Mouse (Mus musculus) liver, postnatal 0 days (tissue): ENCODE measurements around the gene Ypel3. TPM values are rescaled to one million over a fixed set of nuclear protein-coding genes. Genes with fewer than 3 reads are reported as not detected.
A peak's percentile ranks its signal among the peaks of the same experiment; 100 is the strongest.

Source experiments
- ATAC-seq: fragments of 200-750 bp; cut with Nextera tagmentation; 2 replicates; pipeline ENCODE4 v1.8.0; 2017; ENCODE audit warnings: mild to moderate bottlenecking, moderate library complexity
- DNase-seq: peaks from one replicate; pipeline ENCODE4 v3.0.0-alpha.2; 2016
- H3K27ac ChIP-seq: fragments of 300-500 bp; sonication (generic); 2 replicates; pipeline ENCODE4 v1.5.1; 2014; ENCODE audit warnings: antibody characterized with exemption, moderate library complexity, mild to moderate bottlenecking, low read depth
- H3K27me3 ChIP-seq: fragments of 300-500 bp; sonication (generic); 2 replicates; pipeline ENCODE4 v1.6.1; 2014; ENCODE audit warnings: low read length, control low read depth, mixed read lengths; ENCODE audit not compliant: insufficient read depth
- H3K36me3 ChIP-seq: fragments of 300-500 bp; sonication (generic); replicated peaks from 2 replicates; pipeline ENCODE4 v1.6.1; 2014; ENCODE audit warnings: mild to moderate bottlenecking, control low read depth, low read length, moderate library complexity, mixed read lengths; ENCODE audit not compliant: insufficient read depth
- H3K4me1 ChIP-seq: fragments of 300-500 bp; sonication (generic); 2 replicates; pipeline ENCODE4 v1.6.1; 2014; ENCODE audit warnings: antibody characterized with exemption, mild to moderate bottlenecking, control low read depth; ENCODE audit not compliant: insufficient read depth
- H3K4me2 ChIP-seq: fragments of 300-500 bp; sonication (generic); 2 replicates; pipeline ENCODE4 v1.6.1; 2014; ENCODE audit warnings: low read depth, mild to moderate bottlenecking, low read length, moderate library complexity, mixed read lengths
- H3K4me3 ChIP-seq: fragments of 300-500 bp; sonication (generic); 2 replicates; pipeline ENCODE4 v1.5.1; 2014; ENCODE audit warnings: low read depth, low read length
- H3K9ac ChIP-seq: fragments of 300-500 bp; sonication (generic); replicated peaks from 2 replicates; pipeline ENCODE4 v1.6.1; 2014; ENCODE audit warnings: mild to moderate bottlenecking, moderate library complexity
- H3K9me3 ChIP-seq: fragments of 300-500 bp; sonication (generic); 2 replicates; pipeline ENCODE4 v1.6.1; 2016; ENCODE audit warnings: mild to moderate bottlenecking, control low read depth, low read length, mixed read lengths
- CTCF ChIP-seq: sonication (generic); IDR thresholded peaks from 2 replicates; pipeline ENCODE4 v1.5.1; 2016; ENCODE audit warnings: antibody characterized with exemption, low read depth
- EP300 ChIP-seq: IDR thresholded peaks from 2 replicates; pipeline ENCODE4 v1.6.1; 2016; ENCODE audit warnings: antibody characterized with exemption, low read depth, mild to moderate bottlenecking
- WGBS: fragments of 180-500 bp; shearing (Covaris S2); extraction: QIAGEN DNeasy Blood & Tissue Kit; methylation state at CpG from one replicate; pipeline ENCODE4 v1.1.7; 2014; ENCODE audit not compliant: insufficient replicate concordance; 5-methylcytosine and 5-hydroxymethylcytosine counted together
- polyA plus RNA-seq: library from polyadenylated mRNA; unstranded; fragments of >200 nt; fragmentation: Nextera tagmentation; extraction: Ambion mirVana; gene quantifications from 2 replicates; pipeline ENCODE4 v1.2.1, GENCODE M21; 2015

The Ypel3 gene
- polyA plus RNA-seq, 1 experiment from 2014 or later, result 65.0 TPM

DNA sequence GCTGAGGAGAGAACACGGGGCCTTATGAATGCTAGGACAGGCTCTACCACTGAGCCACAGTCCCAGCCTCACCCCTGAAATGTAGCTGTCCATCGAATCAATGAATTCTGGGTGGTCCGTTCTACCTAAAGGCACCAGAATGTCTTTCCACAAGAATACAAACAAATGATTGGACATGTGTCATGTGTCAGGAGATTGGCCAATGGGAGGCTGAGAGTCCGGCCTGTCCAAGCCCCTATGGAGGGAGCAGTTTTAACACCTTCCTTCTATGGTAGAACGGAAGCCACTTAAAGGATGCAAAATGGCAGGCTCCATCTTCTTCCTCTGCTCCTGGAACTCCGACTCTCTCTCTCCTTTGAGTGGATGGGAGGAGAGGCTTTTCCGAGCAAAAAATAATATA lies 40.8 kb downstream of the Ypel3 start:
- no peak for DNase-seq
- TF ChIP-seq CTCF (no peak), EP300 (no peak)
- Histone ChIP-seq H3K4me2 (no peak overlapping the region), H3K27ac (no peak overlapping the region), H3K36me3 (no peaks in the 10 kb centered on the region), H3K9me3 (no peaks in the 10 kb centered on the region), H3K27me3 (peaks cover 4% of the 10 kb centered on the region; the same call in 1 of the 2 replicates), H3K4me1 (no peaks in the 10 kb centered on the region), H3K9ac (no peak overlapping the region), H3K4me3 (no peak overlapping the region)
- 80% methylated on average over 7 of the region's 7 CpGs for WGBS
- ATAC-seq, result no peak

DNA sequence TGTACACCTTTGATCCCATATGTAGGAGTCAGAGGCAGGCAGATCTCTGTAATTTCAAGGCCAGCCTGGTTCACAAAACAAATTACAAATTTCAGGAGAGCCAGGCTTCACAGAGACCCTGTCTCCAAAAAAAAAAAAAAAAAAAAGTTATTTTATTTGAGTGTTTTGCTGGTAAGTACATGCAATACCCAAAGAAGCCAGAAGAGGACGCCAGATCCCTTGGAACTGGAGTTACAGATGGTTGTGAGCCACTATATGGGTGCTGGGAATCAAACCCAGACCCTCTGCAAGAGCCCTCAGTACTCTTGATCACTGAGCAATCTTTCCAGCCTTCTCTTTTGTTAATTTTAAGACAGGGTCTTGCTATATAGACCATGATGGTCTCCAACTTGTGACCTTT lies 42.1 kb downstream of the Ypel3 start:
- no peak overlapping the region for H3K4me2 ChIP-seq
- no peak overlapping the region for H3K4me3 ChIP-seq
- no peaks in the 10 kb centered on the region for H3K36me3 ChIP-seq
- ATAC-seq, result no peak
- no peaks in the 10 kb centered on the region for H3K9me3 ChIP-seq
- WGBS, result 32% methylated on average over 1 of the region's 1 CpGs
- TF ChIP-seq CTCF, result peak; percentile 36
- TF ChIP-seq EP300, result no peak
- no peak overlapping the region for H3K27ac ChIP-seq
- DNase-seq, result no peak
- H3K4me1 ChIP-seq, result no peaks in the 10 kb centered on the region
- peaks cover 16% of the 10 kb centered on the region for H3K27me3 ChIP-seq
- no peak overlapping the region for H3K9ac ChIP-seq

DNA sequence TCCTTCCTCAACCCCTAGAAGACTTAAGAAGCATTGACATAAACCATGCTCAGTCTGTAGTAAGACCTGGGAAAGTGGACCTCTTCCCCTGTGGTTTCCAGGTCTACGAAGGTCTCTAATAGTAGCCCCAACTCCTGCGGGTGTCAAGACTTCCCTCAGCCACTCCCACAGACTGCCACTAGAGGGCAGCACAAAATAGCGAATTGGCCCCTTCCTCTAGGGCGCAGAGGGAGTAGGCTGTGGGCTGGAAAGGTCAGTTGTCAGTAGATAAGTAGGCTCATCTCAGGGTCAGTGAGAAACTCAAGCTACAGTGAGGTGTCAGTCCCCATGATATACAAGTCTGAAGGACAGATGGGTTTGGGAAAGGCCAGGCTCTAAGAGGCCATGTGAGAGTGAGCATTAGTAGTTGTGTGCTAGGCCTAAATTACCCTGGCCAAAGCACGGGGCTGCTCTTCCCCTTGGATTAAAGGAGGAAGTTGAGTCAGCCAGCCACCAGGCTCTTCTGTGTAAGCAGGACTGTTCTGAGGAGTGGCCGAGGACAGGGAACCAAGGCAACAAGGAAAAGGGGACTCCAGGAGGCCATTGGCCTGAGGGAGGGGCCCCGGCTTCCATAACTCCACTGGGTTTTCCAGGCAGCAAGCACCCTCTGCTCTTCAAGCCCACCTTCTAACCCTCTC lies 45.2 kb downstream of the Ypel3 start:
- H3K9ac ChIP-seq, result no peak overlapping the region
- H3K27me3 ChIP-seq, result peaks cover 33% of the 10 kb centered on the region

DNA sequence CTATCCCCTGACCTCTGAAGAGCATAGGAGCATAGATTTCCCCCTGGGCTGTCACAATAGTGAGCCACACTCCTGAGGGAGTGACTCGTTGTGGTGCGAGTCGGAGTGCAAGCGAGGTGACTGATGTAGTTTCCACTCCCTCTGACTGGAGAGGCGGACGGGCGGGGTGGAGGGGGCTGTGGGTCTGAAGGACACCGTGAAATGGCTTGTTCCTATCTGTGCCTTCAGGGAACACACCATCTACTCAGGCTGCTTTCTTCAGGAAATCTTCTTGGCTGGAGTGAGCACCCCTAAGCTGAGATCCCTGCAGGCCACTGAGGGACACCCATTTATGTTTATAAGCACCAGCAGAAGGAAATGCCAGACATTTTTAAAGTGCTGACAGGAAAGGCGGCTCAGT lies 46.0 kb downstream of the Ypel3 start:
- Histone ChIP-seq H3K27me3 (peaks cover 33% of the 10 kb centered on the region), H3K9me3 (no peaks in the 10 kb centered on the region), H3K36me3 (no peaks in the 10 kb centered on the region), H3K4me3 (no peak overlapping the region), H3K27ac (no peak overlapping the region), H3K4me2 (no peak overlapping the region), H3K9ac (no peak overlapping the region), H3K4me1 (no peaks in the 10 kb centered on the region)
- DNase-seq, result no peak
- 0 out of 2 replicates have a peak, but pooled peaks have one; percentile 2 for ATAC-seq
- TF ChIP-seq EP300, result no peak
- TF ChIP-seq CTCF, result no peak
- 45% methylated on average over 9 of the region's 9 CpGs for WGBS

More for the DNA sequence above, 45.2 kb downstream of the Ypel3 start:
- Histone ChIP-seq H3K36me3 (no peaks in the 10 kb centered on the region), H3K4me1 (no peaks in the 10 kb centered on the region), H3K4me3 (no peak overlapping the region), H3K4me2 (no peak overlapping the region), H3K27ac (no peak overlapping the region), H3K9me3 (no peaks in the 10 kb centered on the region)
- TF ChIP-seq CTCF, result peak; percentile 96
- TF ChIP-seq EP300, result no peak
- peak; percentile 85 for DNase-seq
- WGBS, result 17% methylated on average over 7 of the region's 7 CpGs
- peak; percentile 63 for ATAC-seq

DNA sequence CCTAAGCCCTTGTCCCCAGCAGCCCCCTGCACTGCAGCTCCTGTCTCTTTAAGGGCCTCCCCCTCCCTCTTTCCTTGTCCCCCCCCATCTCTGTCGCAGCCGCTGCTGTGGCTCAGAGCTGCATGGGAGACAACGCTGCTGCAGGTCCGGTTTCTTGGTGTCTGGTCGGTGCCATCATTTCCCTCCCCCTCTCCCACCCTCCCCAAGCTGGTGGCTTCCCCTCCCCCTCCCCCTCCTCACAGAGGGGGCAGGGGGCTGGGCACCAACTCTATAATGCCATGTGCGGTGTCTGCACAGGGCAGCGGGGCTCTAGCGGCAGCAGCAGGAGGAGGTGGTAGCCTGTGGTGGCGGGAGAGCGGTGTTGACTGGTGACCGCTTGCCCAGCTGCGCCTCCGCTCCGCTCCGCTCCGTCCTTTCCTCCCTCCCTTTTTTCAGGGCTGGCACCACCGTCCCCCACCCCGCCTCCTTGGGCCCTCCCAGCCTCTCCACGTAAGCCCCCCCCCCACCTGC lies 46.5 kb downstream of the Ypel3 start:
- no peak for TF ChIP-seq EP300
- TF ChIP-seq CTCF, result no peak
- no peak overlapping the region for H3K4me2 ChIP-seq
- H3K4me3 ChIP-seq, result no peak overlapping the region
- 6% methylated on average over 17 of the region's 19 CpGs for WGBS
- no peaks in the 10 kb centered on the region for H3K4me1 ChIP-seq
- H3K9me3 ChIP-seq, result no peaks in the 10 kb centered on the region
- no peak for ATAC-seq
- H3K27ac ChIP-seq, result no peak overlapping the region
- peaks cover 33% of the 10 kb centered on the region for H3K27me3 ChIP-seq
- DNase-seq, result no peak
- H3K36me3 ChIP-seq, result no peaks in the 10 kb centered on the region
- H3K9ac ChIP-seq, result no peak overlapping the region

DNA sequence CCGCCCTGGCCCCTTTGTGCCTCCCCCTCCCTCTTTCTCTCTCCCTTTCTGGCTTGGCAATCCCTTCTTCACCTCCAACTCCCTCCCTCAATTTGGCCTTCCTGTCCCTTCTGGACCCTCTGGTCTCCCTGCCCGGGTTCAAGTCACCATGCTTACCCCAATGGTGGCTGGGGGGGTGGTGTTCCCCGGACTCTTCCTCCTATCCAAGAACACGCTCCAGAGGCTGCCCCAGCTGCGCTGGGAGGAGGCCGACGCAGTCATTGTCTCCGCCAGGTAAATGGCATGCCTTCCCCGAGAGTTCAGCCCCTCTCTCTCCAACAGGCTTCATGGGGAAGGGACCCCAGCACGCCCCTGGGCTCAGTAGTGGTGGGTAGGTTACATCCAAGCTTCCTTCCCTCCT lies 47.2 kb downstream of the Ypel3 start:
- Histone ChIP-seq H3K36me3 (no peaks in the 10 kb centered on the region), H3K9ac (no peak overlapping the region), H3K27ac (no peak overlapping the region), H3K4me3 (no peak overlapping the region), H3K27me3 (peaks cover 37% of the 10 kb centered on the region), H3K4me2 (no peak overlapping the region), H3K4me1 (no peaks in the 10 kb centered on the region), H3K9me3 (no peaks in the 10 kb centered on the region)
- DNase-seq, result no peak
- no peak for ATAC-seq
- 19% methylated on average over 10 of the region's 10 CpGs for WGBS
- TF ChIP-seq CTCF, result no peak
